Mouse (Mus musculus) forebrain, embryonic 11.5 days (tissue): ENCODE data around the gene Ints7. TPM values are rescaled to one million over a fixed set of nuclear protein-coding genes. Genes with fewer than 3 reads are reported as not detected.

ENCODE experiments used
- ATAC-seq: fragments of 200-750 bp; cut with Nextera tagmentation; replicated peaks from 2 replicates; pipeline ENCODE4 v1.8.0; 2017; ENCODE audit warnings: moderate TSS enrichment; ENCODE audit not compliant: low FRiP score
- DNase-seq: peaks from one replicate; pipeline ENCODE4 v3.0.0-alpha.2; 2017; ENCODE audit warnings: low spot score
- H3K27ac ChIP-seq: fragments of 300-500 bp; sonication (generic); 2 replicates; pipeline ENCODE4 v1.5.1; 2014; ENCODE audit warnings: low read depth, low read length
- H3K27me3 ChIP-seq: fragments of 300-500 bp; sonication (generic); 2 replicates; pipeline ENCODE4 v1.6.1; 2014; ENCODE audit warnings: mild to moderate bottlenecking, low read length, mixed read lengths; ENCODE audit not compliant: control insufficient read depth, insufficient read depth
- H3K36me3 ChIP-seq: fragments of 300-500 bp; sonication (generic); 2 replicates; pipeline ENCODE4 v1.6.1; 2014; ENCODE audit warnings: mild to moderate bottlenecking, low read length, moderate library complexity, mixed read lengths; ENCODE audit not compliant: control insufficient read depth, insufficient read depth
- H3K4me1 ChIP-seq: fragments of 300-500 bp; sonication (generic); replicated peaks from 2 replicates; pipeline ENCODE4 v1.6.1; 2014; ENCODE audit warnings: low read length, mixed read lengths; ENCODE audit not compliant: control insufficient read depth, insufficient read depth
- H3K4me2 ChIP-seq: fragments of 300-500 bp; sonication (generic); 2 replicates; pipeline ENCODE4 v1.6.1; 2014; ENCODE audit warnings: low read depth, mild to moderate bottlenecking, low read length, moderate library complexity, mixed read lengths; ENCODE audit not compliant: severe bottlenecking
- H3K4me3 ChIP-seq: fragments of 300-500 bp; sonication (generic); 2 replicates; pipeline ENCODE4 v1.5.1; 2014; ENCODE audit warnings: low read depth, low read length
- H3K9ac ChIP-seq: fragments of 300-500 bp; sonication (generic); 2 replicates; pipeline ENCODE4 v1.6.1; 2014; ENCODE audit warnings: low read length
- H3K9me3 ChIP-seq: fragments of 300-500 bp; sonication (generic); 2 replicates; pipeline ENCODE4 v1.6.1; 2016; ENCODE audit warnings: low read length, mixed read lengths; ENCODE audit not compliant: control insufficient read depth
- WGBS: fragments of 180-500 bp; shearing (Covaris S2); extraction: QIAGEN DNeasy Blood & Tissue Kit; methylation state at CpG from one replicate; pipeline ENCODE4 v1.1.7; 2014; 5-methylcytosine and 5-hydroxymethylcytosine counted together
- polyA plus RNA-seq: library from polyadenylated mRNA; unstranded; fragments of >200 nt; fragmentation: Nextera tagmentation; extraction: Ambion mirVana; gene quantifications from 2 replicates; pipeline ENCODE4 v1.2.1, GENCODE M21; 2014

The Ints7 gene
- polyA plus RNA-seq, 1 experiment from 2014 or later, result 83.7 TPM

DNA sequence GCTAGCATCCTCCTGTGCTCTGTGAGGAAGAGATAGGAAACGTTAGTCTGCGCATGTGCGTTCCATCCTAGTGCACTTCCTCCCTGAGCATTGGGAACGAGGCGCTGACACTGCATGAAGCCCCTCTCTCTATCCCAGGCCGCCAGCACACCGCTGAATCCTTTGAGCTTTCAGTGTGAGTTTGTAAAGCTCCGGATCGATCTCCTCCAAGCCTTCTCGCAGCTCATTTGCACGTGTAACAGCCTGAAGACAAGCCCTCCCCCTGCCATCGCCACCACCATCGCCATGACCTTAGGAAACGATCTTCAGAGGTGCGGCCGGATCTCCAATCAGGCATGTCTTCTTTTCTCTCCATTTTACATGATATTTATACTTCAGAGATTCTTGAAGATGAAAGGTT is 37.4 kb downstream of the Ints7 start:
- Histone ChIP-seq H3K4me3 (no peak overlapping the region), H3K27ac (no peak overlapping the region), H3K4me1 (no peaks in the 10 kb centered on the region), H3K9ac (no peak overlapping the region), H3K9me3 (no peaks in the 10 kb centered on the region), H3K36me3 (peaks cover 19% of the 10 kb centered on the region), H3K27me3 (no peaks in the 10 kb centered on the region), H3K4me2 (no peak overlapping the region)
- WGBS, result 92% methylated on average over 16 of the region's 16 CpGs
- DNase-seq (no peak), ATAC-seq (no peak)

GRCm38 (mm10) chr1:191616245-191616644 is 40.8 kb downstream of the Ints7 start:
- Histone ChIP-seq H3K27me3 (no peaks in the 10 kb centered on the region), H3K4me3 (no peak overlapping the region), H3K9me3 (no peaks in the 10 kb centered on the region), H3K4me2 (no peak overlapping the region), H3K4me1 (no peaks in the 10 kb centered on the region), H3K27ac (no peak overlapping the region), H3K9ac (no peak overlapping the region), H3K36me3 (peaks cover 31% of the 10 kb centered on the region)
- 72% methylated on average over 8 of the region's 8 CpGs for WGBS
- ATAC-seq (no peak), DNase-seq (no peak)

GRCm38 (mm10) chr1:191617589-191617988 is 42.2 kb downstream of the Ints7 start:
- no peak for DNase-seq
- Histone ChIP-seq H3K9me3 (no peaks in the 10 kb centered on the region), H3K27me3 (no peaks in the 10 kb centered on the region), H3K9ac (no peak overlapping the region), H3K27ac (no peak overlapping the region), H3K4me3 (no peak overlapping the region), H3K4me2 (no peak overlapping the region), H3K4me1 (no peaks in the 10 kb centered on the region), H3K36me3 (peaks cover 26% of the 10 kb centered on the region)
- ATAC-seq, result no peak
- WGBS, result 94% methylated on average over 3 of the region's 3 CpGs

- Histone ChIP-seq H3K27ac (no peak overlapping the region), H3K27me3 (no peaks in the 10 kb centered on the region), H3K4me2 (no peak overlapping the region), H3K4me3 (no peak overlapping the region), H3K36me3 (peaks cover 23% of the 10 kb centered on the region), H3K4me1 (no peaks in the 10 kb centered on the region), H3K9ac (no peak overlapping the region), H3K9me3 (no peaks in the 10 kb centered on the region)
- 95% methylated on average over 12 of the region's 12 CpGs for WGBS
- ATAC-seq (no peak), DNase-seq (no peak)
These were observed 42.8 kb downstream of the Ints7 start for GRCm38 (mm10) chr1:191618067-191618766.

DNA sequence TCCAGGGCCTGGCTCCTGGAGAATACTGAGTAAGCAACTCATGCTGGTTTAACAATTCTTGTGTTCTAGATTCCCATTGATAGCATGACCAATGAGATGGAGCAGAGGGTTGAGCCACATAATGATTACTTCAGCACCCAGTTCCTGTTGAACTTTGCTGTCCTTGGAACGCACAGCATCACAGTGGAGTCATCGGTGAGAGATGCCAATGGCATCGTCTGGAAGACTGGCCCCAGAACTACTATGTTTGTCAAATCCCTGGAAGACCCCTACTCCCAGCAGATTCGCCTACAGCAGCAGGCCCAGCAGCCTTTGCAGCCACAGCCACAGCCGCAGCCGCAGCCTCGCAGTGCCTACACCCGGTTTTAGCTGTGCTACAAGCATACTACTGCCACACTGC is 45.7 kb downstream of the Ints7 start:
- H3K4me3 ChIP-seq, result no peak overlapping the region
- H3K27ac ChIP-seq, result no peak overlapping the region
- ATAC-seq, result no peak
- DNase-seq, result no peak
- no peak overlapping the region for H3K4me2 ChIP-seq
- H3K4me1 ChIP-seq, result no peaks in the 10 kb centered on the region
- H3K9me3 ChIP-seq, result no peaks in the 10 kb centered on the region
- 98% methylated on average over 8 of the region's 8 CpGs for WGBS
- H3K36me3 ChIP-seq, result peaks cover 19% of the 10 kb centered on the region
- H3K9ac ChIP-seq, result no peak overlapping the region
- H3K27me3 ChIP-seq, result no peaks in the 10 kb centered on the region

DNA sequence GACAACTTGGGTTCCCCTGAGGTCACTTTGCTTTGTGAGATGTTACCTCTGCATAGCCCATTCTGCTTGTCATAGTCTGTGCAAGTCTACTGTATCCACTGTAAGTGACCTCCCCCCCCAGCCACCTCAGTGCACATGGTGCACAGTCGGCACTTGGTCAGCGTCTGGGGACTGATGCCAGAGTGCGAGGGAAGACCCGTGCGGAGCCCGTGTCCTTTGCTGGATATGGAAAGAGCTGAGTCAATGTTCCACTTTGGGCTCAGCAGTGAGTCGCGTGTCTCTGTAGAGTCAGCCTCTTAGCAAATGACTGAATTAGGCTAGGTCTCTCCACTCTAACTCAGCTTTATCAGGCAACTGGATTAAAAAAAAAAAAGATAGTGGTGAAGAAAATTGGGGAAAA is 47.4 kb downstream of the Ints7 start:
- no peak overlapping the region for H3K4me2 ChIP-seq
- DNase-seq (no peak), ATAC-seq (no peak)
- H3K9me3 ChIP-seq, result no peaks in the 10 kb centered on the region
- H3K4me3 ChIP-seq, result no peak overlapping the region
- no peaks in the 10 kb centered on the region for H3K4me1 ChIP-seq
- H3K27me3 ChIP-seq, result no peaks in the 10 kb centered on the region
- H3K36me3 ChIP-seq, result peaks cover 15% of the 10 kb centered on the region
- WGBS, result 94% methylated on average over 8 of the region's 8 CpGs
- no peak overlapping the region for H3K9ac ChIP-seq
- no peak overlapping the region for H3K27ac ChIP-seq

DNA sequence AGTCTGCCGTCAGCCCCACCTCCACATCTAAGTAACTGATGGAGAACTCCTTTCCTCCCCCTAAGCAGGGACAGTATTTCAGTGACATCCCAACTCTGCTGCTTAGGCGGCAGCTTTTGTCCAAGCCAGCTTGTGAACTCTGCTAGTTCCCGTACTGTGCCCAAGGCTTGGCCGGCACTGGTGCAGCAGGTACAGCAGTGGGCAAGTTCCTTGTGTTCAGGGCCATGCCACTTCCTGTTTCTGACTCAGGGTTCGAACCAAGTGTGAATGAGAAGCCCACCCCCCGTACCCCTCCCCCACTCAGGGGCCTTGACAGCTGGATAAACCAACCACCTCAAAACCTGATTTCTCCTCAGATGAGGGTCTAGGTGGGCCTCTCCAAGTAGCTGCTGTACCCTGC is 49.1 kb downstream of the Ints7 start:
- no peak overlapping the region for H3K9ac ChIP-seq
- H3K4me1 ChIP-seq, result no peaks in the 10 kb centered on the region
- WGBS, result 83% methylated on average over 6 of the region's 6 CpGs
- no peak overlapping the region for H3K4me2 ChIP-seq
- H3K27me3 ChIP-seq, result no peaks in the 10 kb centered on the region
- H3K4me3 ChIP-seq, result no peak overlapping the region
- DNase-seq (no peak), ATAC-seq (no peak)
- H3K36me3 ChIP-seq, result peaks cover 6% of the 10 kb centered on the region
- H3K27ac ChIP-seq, result no peak overlapping the region
- no peaks in the 10 kb centered on the region for H3K9me3 ChIP-seq

GRCm38 (mm10) chr1:191625026-191625425 is 49.6 kb downstream of the Ints7 start:
- ATAC-seq (no peak), DNase-seq (no peak)
- H3K4me2 ChIP-seq, result no peak overlapping the region
- H3K4me1 ChIP-seq, result no peaks in the 10 kb centered on the region
- H3K9ac ChIP-seq, result no peak overlapping the region
- H3K27me3 ChIP-seq, result no peaks in the 10 kb centered on the region
- no peak overlapping the region for H3K27ac ChIP-seq
- 78% methylated on average over 6 of the region's 6 CpGs for WGBS
- H3K9me3 ChIP-seq, result no peaks in the 10 kb centered on the region
- H3K4me3 ChIP-seq, result no peak overlapping the region
- peaks cover 6% of the 10 kb centered on the region for H3K36me3 ChIP-seq

- Histone ChIP-seq H3K4me1 (no peaks in the 10 kb centered on the region), H3K4me2 (no peak overlapping the region), H3K27me3 (no peaks in the 10 kb centered on the region), H3K27ac (no peak overlapping the region), H3K36me3 (peaks cover 6% of the 10 kb centered on the region), H3K9me3 (no peaks in the 10 kb centered on the region), H3K9ac (no peak overlapping the region), H3K4me3 (no peak overlapping the region)
- WGBS, result 59% methylated on average over 4 of the region's 4 CpGs
- no peak for DNase-seq
- ATAC-seq, result no peak
These were observed 50.2 kb downstream of the Ints7 start for GRCm38 (mm10) chr1:191625620-191626019.
